Mouse (Mus musculus) liver, embryonic 14.5 days (tissue): ENCODE measurements around the gene Thap4. TPM values are rescaled to one million over a fixed set of nuclear protein-coding genes. Genes with fewer than 3 reads are reported as not detected.

Experiments
- ATAC-seq: fragments of 200-750 bp; cut with Nextera tagmentation; 2 replicates; pipeline ENCODE4 v1.8.0; 2017; ENCODE audit warnings: moderate number of reproducible peaks, mild to moderate bottlenecking, moderate library complexity; ENCODE audit not compliant: insufficient read depth
- DNase-seq, 3 experiments: peaks; one replicate each; pipeline ENCODE4 v3.0.0-alpha.2; 2012 to 2013; ENCODE audit warnings: low read depth in 3 of 3, low spot score in 3 of 3
- H3K27ac ChIP-seq: fragments of 300-500 bp; sonication (generic); 2 replicates; pipeline ENCODE4 v1.5.1; 2014; ENCODE audit warnings: moderate library complexity, mild to moderate bottlenecking, control low read depth, inconsistent platforms
- H3K27me3 ChIP-seq: fragments of 300-500 bp; sonication (generic); 2 replicates; pipeline ENCODE4 v1.6.1; 2014; ENCODE audit warnings: mild to moderate bottlenecking, low read length, moderate library complexity; ENCODE audit not compliant: control insufficient read depth, insufficient read depth
- H3K36me3 ChIP-seq: fragments of 300-500 bp; sonication (generic); replicated peaks from 2 replicates; pipeline ENCODE4 v1.6.1; 2014; ENCODE audit warnings: low read depth; ENCODE audit not compliant: control insufficient read depth, insufficient read depth
- H3K4me1 ChIP-seq, 2 experiments: fragments of 200-500 bp in 1 of 2; fragments of 300-500 bp in 1 of 2; sonication (generic) in 1 of 2; replicated peaks; 2 replicates each; pipeline ENCODE4 v1.6.1; 2012 to 2014; ENCODE audit warnings: antibody characterized with exemption in 1 of 2, inconsistent platforms in 1 of 2, low read length in 1 of 2; ENCODE audit not compliant: control insufficient read depth in 2 of 2, insufficient read depth in 2 of 2
- H3K4me2 ChIP-seq: fragments of 300-500 bp; sonication (generic); 2 replicates; pipeline ENCODE4 v1.6.1; 2014; ENCODE audit warnings: low read depth, mild to moderate bottlenecking, control low read depth, moderate library complexity
- H3K4me3 ChIP-seq, 2 experiments: fragments of 200-500 bp in 1 of 2; fragments of 300-500 bp in 1 of 2; sonication (generic) in 1 of 2; 2 replicates each; pipeline ENCODE4 v1.5.1; 2012 to 2014; ENCODE audit warnings: low read depth in 2 of 2, low read length in 2 of 2, mild to moderate bottlenecking in 2 of 2, control low read depth in 1 of 2, inconsistent platforms in 1 of 2, moderate library complexity in 1 of 2; ENCODE audit not compliant: insufficient read depth in 1 of 2
- H3K9ac ChIP-seq: fragments of 300-500 bp; sonication (generic); replicated peaks from 2 replicates; pipeline ENCODE4 v1.6.1; 2014; ENCODE audit warnings: mild to moderate bottlenecking, control low read depth, moderate library complexity
- H3K9me3 ChIP-seq: fragments of 300-500 bp; sonication (generic); 2 replicates; pipeline ENCODE4 v1.6.1; 2016; ENCODE audit warnings: low read length, mixed read lengths; ENCODE audit not compliant: control insufficient read depth
- CTCF ChIP-seq: IDR thresholded peaks from 2 replicates; pipeline ENCODE4 v1.5.1; 2016; ENCODE audit warnings: antibody characterized with exemption, low read depth, control low read depth
- EP300 ChIP-seq: IDR thresholded peaks from 2 replicates; pipeline ENCODE4 v1.6.1; 2016; ENCODE audit warnings: antibody characterized with exemption, low read depth
- WGBS: fragments of 180-500 bp; shearing (Covaris S2); extraction: QIAGEN DNeasy Blood & Tissue Kit; methylation state at CpG from one replicate; pipeline ENCODE4 v1.1.7; 2014; ENCODE audit not compliant: insufficient replicate concordance; 5-methylcytosine and 5-hydroxymethylcytosine counted together
- polyA plus RNA-seq, 2 experiments: library from polyadenylated mRNA; depleted of rRNA in 1 of 2; stranded (reverse) in 1 of 2; unstranded in 1 of 2; fragments of >200 nt; fragmentation: Nextera tagmentation in 1 of 2; extraction: Ambion mirVana in 1 of 2; gene quantifications; 2 replicates each; pipeline versions ENCODE4 v1.2.1 to v1.2.3; 2012 to 2014

Gene Thap4
- polyA plus RNA-seq (2012; rRNA removed), result 8.5 and 10.5 TPM in 2 replicates
- polyA plus RNA-seq (2014; fragmentation: Nextera tagmentation; extraction: Ambion mirVana), result 11.5 and 11.7 TPM in 2 replicates

DNA sequence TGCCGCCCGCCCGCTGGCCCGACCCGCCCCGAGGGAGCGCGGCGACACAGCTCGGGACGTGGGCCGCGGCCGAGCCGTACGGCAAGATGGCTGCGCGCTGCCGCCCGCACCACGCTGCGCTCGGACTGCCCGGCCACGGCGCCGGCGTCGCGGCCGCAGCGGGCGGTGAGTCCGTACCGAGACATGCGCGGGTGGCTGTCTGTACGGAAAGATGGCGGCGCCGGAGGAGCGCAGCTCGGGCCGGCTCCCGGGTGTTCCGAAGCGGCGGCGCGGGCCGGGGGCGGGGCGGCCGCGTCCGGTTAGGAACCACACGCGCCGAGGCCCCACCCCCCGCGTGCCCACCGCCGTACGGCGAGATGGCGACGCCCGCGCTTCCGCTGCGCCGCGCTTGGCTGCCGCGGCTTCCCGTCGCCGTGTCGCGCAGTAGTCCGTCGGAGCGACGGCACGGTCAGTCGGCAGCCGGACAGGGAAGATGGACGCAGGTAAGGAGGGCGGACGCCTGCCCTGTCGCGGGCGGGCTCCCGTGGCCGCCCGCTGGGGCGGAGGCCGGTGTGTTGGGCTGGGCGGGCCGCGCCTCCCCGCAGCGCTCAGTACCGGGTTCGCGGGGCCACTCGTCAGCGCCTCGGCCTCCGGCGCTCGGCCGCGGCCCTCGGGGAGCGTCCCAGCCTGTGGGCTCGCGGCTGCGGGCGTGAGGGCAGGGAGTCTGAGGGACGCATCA is at the start of gene Thap4:
TSS of gene Thap4 (minus strand) at position 292 of the 718 bp plus-strand sequence.
- ATAC-seq, result peak; percentile 84
- H3K4me3 ChIP-seq, result peak within 1 kb of the TSS; percentile 71 to 90
- peak within 1 kb of the TSS; percentile 71 for H3K27ac ChIP-seq
- peaks cover 6% of the 10 kb centered on the region; the same call in 1 of the 2 replicates for H3K36me3 ChIP-seq
- peaks cover 28 to 29% of the 10 kb centered on the region in 2 experiments for H3K4me1 ChIP-seq
- H3K9me3 ChIP-seq, result no peaks in the 10 kb centered on the region
- DNase-seq, result peak; percentile 60 to 67 (median 64)
- peak within 1 kb of the TSS; percentile 99 for H3K4me2 ChIP-seq
- under 1% methylated on average over 116 of the region's 121 CpGs for WGBS
- no peaks in the 10 kb centered on the region for H3K27me3 ChIP-seq
- no peak for TF ChIP-seq CTCF
- TF ChIP-seq EP300, result no peak
- H3K9ac ChIP-seq, result peak within 1 kb of the TSS; percentile 85

DNA sequence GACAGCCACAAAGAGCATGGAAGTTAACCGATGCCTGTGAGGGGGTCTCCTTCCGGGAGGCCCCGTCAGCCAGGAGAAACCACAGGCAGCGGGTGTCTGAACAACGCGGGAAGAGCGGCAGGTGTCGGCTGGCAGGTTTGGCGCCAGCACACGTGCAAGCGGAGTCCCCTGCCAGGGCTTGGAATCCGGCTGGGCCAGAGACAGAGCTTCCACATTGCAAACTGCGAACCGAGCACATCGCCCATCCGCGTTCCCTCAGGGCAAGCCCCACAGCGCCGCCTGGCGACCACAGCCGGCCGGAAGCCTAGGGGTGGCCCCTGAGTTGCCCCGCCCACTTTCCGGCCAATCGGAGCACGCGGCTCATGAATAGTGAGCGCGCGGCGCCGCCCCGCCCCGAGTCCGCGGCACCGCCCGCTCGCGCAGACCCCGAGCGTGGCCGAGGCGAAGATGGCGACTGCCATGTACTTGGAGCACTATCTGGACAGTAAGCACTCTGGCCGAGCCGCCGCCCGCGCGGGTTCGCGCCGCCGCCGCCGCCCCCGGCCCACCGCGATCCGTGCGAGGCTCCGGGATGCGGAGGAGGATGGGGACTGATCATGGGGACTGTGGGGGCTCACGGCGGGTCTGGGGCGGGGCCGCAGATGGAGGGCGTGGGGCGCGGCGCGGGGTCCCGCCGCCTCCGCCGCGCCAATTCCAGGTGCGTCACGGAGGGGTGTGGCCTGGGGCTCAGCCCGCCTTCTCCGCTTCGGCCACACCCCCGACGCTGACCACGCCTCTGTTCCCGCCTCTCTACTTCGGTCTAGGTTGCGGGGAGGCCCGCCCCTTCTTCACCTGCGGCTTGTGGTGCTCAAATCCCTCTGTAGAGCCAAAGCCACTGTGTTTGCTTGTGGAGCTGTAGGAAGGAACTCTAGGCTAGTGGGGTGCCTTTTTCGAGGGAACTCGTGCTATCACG is 49.2 kb upstream of the Thap4 start, which contains the start of gene Ing5:
TSS of gene Ing5 (plus strand) at position 410 of the 952 bp plus-strand sequence.
- peak; percentile 92 to 93 (median 93) for DNase-seq
- peak within 1 kb of the TSS; percentile 67 to 88 for H3K4me3 ChIP-seq
- peak; percentile 89 for ATAC-seq
- H3K27me3 ChIP-seq, result no peaks in the 10 kb centered on the region
- H3K9me3 ChIP-seq, result no peaks in the 10 kb centered on the region
- H3K36me3 ChIP-seq, result peaks cover 35% of the 10 kb centered on the region
- under 1% methylated on average over 83 of the region's 94 CpGs for WGBS
- peak within 1 kb of the TSS; percentile 92 for H3K27ac ChIP-seq
- H3K9ac ChIP-seq, result peak within 1 kb of the TSS; percentile 78
- H3K4me1 ChIP-seq, result peaks cover 28 to 31% of the 10 kb centered on the region in 2 experiments
- TF ChIP-seq EP300 (0 out of 2 replicates have a peak, but pooled peaks have one; percentile 9), CTCF (peak; percentile 97)
- peak within 1 kb of the TSS; percentile 87 for H3K4me2 ChIP-seq

DNA sequence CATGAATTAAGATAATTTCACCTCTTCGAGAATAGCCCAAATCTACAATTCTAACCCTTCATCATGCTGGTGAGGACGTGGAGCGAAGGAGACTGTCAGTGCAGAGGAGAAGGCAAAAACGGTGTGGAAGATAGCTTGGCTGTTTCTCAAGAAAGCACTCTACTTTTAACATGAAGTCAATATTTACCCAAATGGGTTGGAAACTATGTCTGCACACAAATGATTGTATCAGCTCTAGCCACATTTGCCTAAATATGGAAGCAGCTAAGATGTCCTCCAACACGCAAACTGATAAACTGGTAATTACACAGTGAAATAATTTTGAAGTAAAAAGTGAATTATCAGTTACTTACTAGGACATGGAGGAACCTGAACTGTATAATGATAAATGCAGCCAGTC is 48.1 kb upstream of the Thap4 start:
- peaks cover 27% of the 10 kb centered on the region for H3K36me3 ChIP-seq
- no peaks in the 10 kb centered on the region for H3K9me3 ChIP-seq
- 52% methylated on average over 5 of the region's 5 CpGs for WGBS
- peak; percentile 43 to 53 (median 45) for DNase-seq
- no peaks in the 10 kb centered on the region for H3K27me3 ChIP-seq
- peak overlapping the region; percentile 87 for H3K4me2 ChIP-seq
- TF ChIP-seq EP300 (peak; percentile 54; the same call in 1 of the 2 replicates), CTCF (no peak)
- peak overlapping the region; percentile 68 for H3K9ac ChIP-seq
- H3K27ac ChIP-seq, result peak overlapping the region; percentile 92
- H3K4me3 ChIP-seq, result peak overlapping the region; percentile 11 to 67; a peak in 3 of 4 replicates
- ATAC-seq, result no peak
- H3K4me1 ChIP-seq, result peaks cover 28 to 31% of the 10 kb centered on the region in 2 experiments

DNA sequence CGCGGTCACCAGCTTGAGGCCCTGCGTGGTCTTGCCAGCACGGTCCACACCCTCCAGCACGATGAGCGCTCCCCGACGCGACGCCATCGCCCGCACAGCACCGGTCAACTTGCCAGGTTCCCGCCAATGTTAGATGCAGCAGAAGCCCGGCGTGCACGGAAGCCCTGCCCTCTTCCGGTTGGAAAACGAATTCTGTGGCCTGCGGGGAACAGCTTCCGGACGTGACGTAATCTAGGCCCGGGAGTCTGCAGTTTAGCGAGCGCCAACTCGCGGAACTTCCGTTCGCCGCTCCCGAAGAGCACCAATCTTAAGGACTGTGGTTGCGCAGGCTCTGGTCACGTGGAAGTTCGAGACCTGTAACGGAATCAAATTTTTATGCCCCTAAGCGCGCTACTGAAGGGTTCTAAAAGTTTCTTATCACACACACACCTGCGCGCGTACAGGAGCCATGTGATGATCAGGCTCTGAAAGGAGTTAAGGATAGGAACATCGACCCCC is 47.1 kb upstream of the Thap4 start, which contains the start of gene Dtymk:
TSS of gene Dtymk (minus strand) at position 194 of the 498 bp plus-strand sequence.
- under 1% methylated on average over 42 of the region's 42 CpGs for WGBS
- TF ChIP-seq CTCF (peak; percentile 80), EP300 (peak; percentile 42; the same call in 1 of the 2 replicates)
- no peaks in the 10 kb centered on the region for H3K9me3 ChIP-seq
- peak within 1 kb of the TSS; percentile 92 for H3K27ac ChIP-seq
- DNase-seq (peak; percentile 95 to 97 (median 95)), ATAC-seq (peak; percentile 63)
- no peaks in the 10 kb centered on the region for H3K27me3 ChIP-seq
- peaks cover 32% of the 10 kb centered on the region for H3K36me3 ChIP-seq
- peaks cover 28 to 31% of the 10 kb centered on the region in 2 experiments for H3K4me1 ChIP-seq
- peak within 1 kb of the TSS; percentile 83 for H3K9ac ChIP-seq
- H3K4me2 ChIP-seq, result peak within 1 kb of the TSS; percentile 87
- peak within 1 kb of the TSS; percentile 60 to 67 for H3K4me3 ChIP-seq
